Mouse (Mus musculus) right cerebral cortex, postnatal 36 days (tissue): ENCODE measurements around the gene Carnmt1.

Experiments used
- DNase-seq, 2 experiments: peaks; one replicate each; pipeline ENCODE4 v3.0.0; 2022; ENCODE audit warnings: low spot score in 2 of 2, mixed read lengths in 1 of 2

Carnmt1 gene

GRCm38 (mm10) chr19:18654330-18654729 is 16.2 kb upstream of the Carnmt1 start:
- DNase-seq: no peak

- DNase-seq: no peak
Observed at GRCm38 (mm10) chr19:18654984-18655383, 15.6 kb upstream of the Carnmt1 start.

- DNase-seq: no peak
Observed at GRCm38 (mm10) chr19:18655999-18656398, 14.6 kb upstream of the Carnmt1 start.

GRCm38 (mm10) chr19:18658473-18658872 is 12.1 kb upstream of the Carnmt1 start:
- DNase-seq: no peak

- DNase-seq: no peak
Observed at GRCm38 (mm10) chr19:18659349-18659748, 11.2 kb upstream of the Carnmt1 start.

- DNase-seq: no peak
Observed at GRCm38 (mm10) chr19:18660466-18660865, 10.1 kb upstream of the Carnmt1 start.

GRCm38 (mm10) chr19:18661683-18662082 is 8.9 kb upstream of the Carnmt1 start:
- DNase-seq: no peak

- DNase-seq: no peak
Observed at GRCm38 (mm10) chr19:18663904-18664303, 6.7 kb upstream of the Carnmt1 start.

- no peak for DNase-seq
Observed at GRCm38 (mm10) chr19:18666966-18667365, 3.6 kb upstream of the Carnmt1 start.

- no peak for DNase-seq
Observed at GRCm38 (mm10) chr19:18669551-18669950, 1.0 kb upstream of the Carnmt1 start.

- peak; percentile 16 to 34 for DNase-seq
Observed at GRCm38 (mm10) chr19:18671056-18671741, 635 bp downstream of the Carnmt1 start.

GRCm38 (mm10) chr19:18672498-18672897 is 1.9 kb downstream of the Carnmt1 start:
- no peak for DNase-seq

GRCm38 (mm10) chr19:18673116-18673515 is 2.6 kb downstream of the Carnmt1 start:
- DNase-seq: no peak

- no peak for DNase-seq
Observed at GRCm38 (mm10) chr19:18682142-18682541, 11.6 kb downstream of the Carnmt1 start.

- no peak for DNase-seq
Observed at GRCm38 (mm10) chr19:18687556-18687955, 17.0 kb downstream of the Carnmt1 start.

GRCm38 (mm10) chr19:18692176-18692575 is 21.6 kb downstream of the Carnmt1 start:
- no peak for DNase-seq

GRCm38 (mm10) chr19:18692768-18693167 is 22.2 kb downstream of the Carnmt1 start:
- DNase-seq: no peak

GRCm38 (mm10) chr19:18695116-18695515 is 24.6 kb downstream of the Carnmt1 start:
- no peak for DNase-seq

- no peak for DNase-seq
Observed at GRCm38 (mm10) chr19:18695552-18695951, 25.0 kb downstream of the Carnmt1 start.

GRCm38 (mm10) chr19:18708101-18708500 is 37.5 kb downstream of the Carnmt1 start:
- DNase-seq: no peak

- no peak for DNase-seq
Observed at GRCm38 (mm10) chr19:18710903-18711302, 40.3 kb downstream of the Carnmt1 start.

- no peak for DNase-seq
Observed at GRCm38 (mm10) chr19:18711589-18711988, 41.0 kb downstream of the Carnmt1 start.

- no peak for DNase-seq
Observed at GRCm38 (mm10) chr19:18712153-18712865, 41.7 kb downstream of the Carnmt1 start.
